Comparison of ENCODE assay signal across 8 mouse cellular contexts in genomic region chr5:110448436-110449134, GRCm38 (mm10). TPM values are rescaled to one million over a fixed set of nuclear protein-coding genes. Genes with fewer than 3 reads are reported as not detected.
DNase-seq lines count a peak whose midpoint lies in the region; ATAC-seq and TF ChIP-seq lines count a peak whose summit lies in the region.

Gene Fbrsl1 (minus strand): TSS chr5:110448503.

- no peak for TF ChIP-seq CTCF in Patski (IDR thresholded peaks at IDR 0.05)

- peaks cover 3% of the 10 kb centered on the region for H3K27me3 ChIP-seq in Patski
- H3K27me3 ChIP-seq in hindbrain, embryonic 13.5 days = peaks cover 6% of the 10 kb centered on the region; the same call in 1 of the 2 replicates

- POLR2A ChIA-PET in Patski (lab: Charles Lee) = interaction anchor here (0.9 to 2.6 kb wide), 4 partner anchors 10 to 72 kb away, joined by 3 to 10 read pairs (median 4); no protein-coding TSS in a partner anchor

- peak; percentile 87 for ATAC-seq in Patski
- peak; percentile 93 for ATAC-seq in hindbrain, embryonic 13.5 days (ENCODE audit: low FRiP score)

- H3K9ac ChIP-seq in hindbrain, embryonic 13.5 days = peak within 1 kb of the TSS; percentile 93

- H3K4me1 ChIP-seq in hindbrain, embryonic 13.5 days (replicated peaks) = peaks cover 34% of the 10 kb centered on the region

- in situ Hi-C loops in Patski (cut with MboI; ENCODE audit: low pct_unique_long_range_greater_than_20kb) = no loop called here

- DNase-seq in Patski (ENCODE audit: low read depth, low spot score) = peak; percentile 85
- peak; percentile 94 to 95 for DNase-seq in cerebellum, postnatal 14 days
- DNase-seq in frontal cortex, postnatal 14 days (ENCODE audit: low spot score in 2 of 2) = peak; percentile 87 to 91
- DNase-seq in layer of hippocampus, postnatal 25 days (ENCODE audit: extremely low spot score in 1 of 2, low spot score in 1 of 2) = peak; percentile 77 to 79
- peak; percentile 98 for DNase-seq in lung, postnatal 25 days (ENCODE audit: low spot score)
- DNase-seq in retina, embryonic 14.5 days (ENCODE audit: low spot score) = peak; percentile 98
- peak; percentile 98 for DNase-seq in thymus, postnatal 4 days

- no peaks in the 10 kb centered on the region for H3K9me3 ChIP-seq in hindbrain, embryonic 13.5 days

- H3K4me3 ChIP-seq in hindbrain, embryonic 13.5 days = peak within 1 kb of the TSS; percentile 98

- WGBS in hindbrain, embryonic 13.5 days = 2% methylated on average over 31 of the region's 46 CpGs

- H3K4me2 ChIP-seq in hindbrain, embryonic 13.5 days = peak within 1 kb of the TSS; percentile 97

- peak within 1 kb of the TSS; percentile 81 for H3K27ac ChIP-seq in hindbrain, embryonic 13.5 days

- H3K36me3 ChIP-seq in hindbrain, embryonic 13.5 days = no peaks in the 10 kb centered on the region

- CTCF ChIA-PET in Patski (lab: Charles Lee) = interaction anchor here (1.5 to 3.0 kb wide), 2 partner anchors 10 to 46 kb away, joined by 6 to 11 read pairs; no protein-coding TSS in a partner anchor

RNA-seq across cellular contexts. Expression of gene Fbrsl1, which starts in this region (rescaled TPM):
- polyA plus RNA-seq in Patski (2021) = 33.6 TPM
- 18.7 and 20.7 TPM in 2 replicates for polyA plus RNA-seq in hindbrain, embryonic 13.5 days (2015; fragmentation: Nextera tagmentation; extraction: Ambion mirVana)
- 10 to 100 TPM; 83.5 to 89.3 TPM for total RNA-seq in layer of hippocampus, postnatal 25 days (2021)

Comparison
In these comparisons a context has a peak if more than half of its experiments do, and no peak if none do; other contexts are left out.
1. Peak in every context shown above with its lines: DNase-seq, ATAC-seq, H3K4me3 ChIP-seq and H3K27ac ChIP-seq.